Mouse (Mus musculus): ENCODE measurements around the gene Naa50.

- TF ChIP-seq POLR2A (IDR thresholded peaks at IDR 0.05; ENCODE audit: control insufficient read depth, low read depth, low read length) = no peak
- no peak for TF ChIP-seq CTCF (IDR thresholded peaks at IDR 0.05; ENCODE audit: control insufficient read depth, insufficient read depth, insufficient replicate concordance, low read depth, low read length)
These were observed 15.8 kb upstream of the Naa50 start for GRCm38 (mm10) chr16:44123786-44124185.
